Mouse (Mus musculus) hindbrain, embryonic 12.5 days (tissue): ENCODE measurements around the gene 2210016L21Rik. TPM values are rescaled to one million over a fixed set of nuclear protein-coding genes. Genes with fewer than 3 reads are reported as not detected.
"Not testable (repeated sequence)": the region's sequence is repeated elsewhere in the genome, so short reads cannot be mapped to it uniquely, and the experiment has no call there.

ENCODE experiments used
- ATAC-seq: fragments of 200-750 bp; cut with Nextera tagmentation; 2 replicates; pipeline ENCODE4 v1.8.0; 2017; ENCODE audit warnings: moderate TSS enrichment; ENCODE audit not compliant: low FRiP score
- H3K27ac ChIP-seq: fragments of 300-500 bp; sonication (generic); 2 replicates; pipeline ENCODE4 v1.5.1; 2016; ENCODE audit warnings: mild to moderate bottlenecking
- H3K27me3 ChIP-seq: fragments of 300-500 bp; sonication (generic); 2 replicates; pipeline ENCODE4 v1.6.1; 2016; ENCODE audit warnings: mild to moderate bottlenecking
- H3K36me3 ChIP-seq: fragments of 300-500 bp; sonication (generic); 2 replicates; pipeline ENCODE4 v1.6.1; 2016; ENCODE audit warnings: mild to moderate bottlenecking
- H3K4me1 ChIP-seq: fragments of 300-500 bp; sonication (generic); 2 replicates; pipeline ENCODE4 v1.6.1; 2016
- H3K4me2 ChIP-seq: fragments of 300-500 bp; sonication (generic); replicated peaks from 2 replicates; pipeline ENCODE4 v1.6.1; 2016; ENCODE audit warnings: mild to moderate bottlenecking
- H3K4me3 ChIP-seq: fragments of 300-500 bp; sonication (generic); 2 replicates; pipeline ENCODE4 v1.5.1; 2016; ENCODE audit warnings: mild to moderate bottlenecking
- H3K9ac ChIP-seq: fragments of 300-500 bp; sonication (generic); 2 replicates; pipeline ENCODE4 v1.6.1; 2016; ENCODE audit warnings: mild to moderate bottlenecking, moderate library complexity
- H3K9me3 ChIP-seq: fragments of 300-500 bp; sonication (generic); replicated peaks from 2 replicates; pipeline ENCODE4 v1.6.1; 2016; ENCODE audit warnings: mild to moderate bottlenecking
- WGBS: fragments of 180-500 bp; shearing (Covaris S2); methylation state at CpG from one replicate; pipeline ENCODE4 v1.1.7; 2016; 5-methylcytosine and 5-hydroxymethylcytosine counted together
- polyA plus RNA-seq: library from polyadenylated mRNA; unstranded; fragments of >200 nt; fragmentation: Nextera tagmentation; extraction: Ambion mirVana; gene quantifications from 2 replicates; pipeline ENCODE4 v1.2.1, GENCODE M21; 2016

Gene 2210016L21Rik
- polyA plus RNA-seq = 66.7 and 72.0 TPM in 2 replicates

DNA sequence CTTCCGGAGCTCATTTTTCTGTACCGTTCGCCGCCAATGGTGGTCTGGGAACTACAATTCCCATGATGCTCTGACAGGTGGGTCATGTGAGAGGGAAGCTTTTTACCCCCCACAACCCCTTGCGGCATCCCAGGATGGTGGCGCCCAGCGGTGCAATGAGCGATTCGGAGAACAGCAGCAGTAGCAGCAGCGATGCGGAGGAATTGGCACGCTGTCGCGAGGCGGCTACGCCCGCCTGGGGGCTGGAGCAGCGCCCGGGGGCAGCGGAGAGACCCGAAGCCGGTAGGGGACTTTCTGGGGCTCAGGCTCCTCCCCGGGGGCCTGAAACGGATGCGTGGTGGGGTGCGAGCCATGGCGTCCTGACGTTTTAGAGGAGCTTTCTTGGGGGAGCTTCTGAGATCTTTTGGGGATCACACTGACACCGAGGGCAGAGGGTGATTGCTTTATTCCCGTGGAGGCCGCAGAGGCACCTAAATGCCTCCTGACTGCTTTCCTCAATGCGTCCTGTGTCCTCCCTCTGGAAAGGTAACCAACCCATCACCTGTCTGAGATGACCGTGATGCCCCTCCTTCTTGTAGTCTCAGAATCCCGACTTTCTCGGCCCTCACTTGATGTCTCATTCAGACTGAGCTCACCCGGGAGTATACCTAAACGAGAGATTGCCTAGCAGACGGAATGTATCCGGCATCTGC lies at the start of gene 2210016L21Rik:
TSS of gene 2210016L21Rik (plus strand) at position 85 of the 692 bp plus-strand sequence.
- Histone ChIP-seq H3K27me3 (no peaks in the 10 kb centered on the region), H3K27ac (peak within 1 kb of the TSS; percentile 89), H3K4me3 (peak within 1 kb of the TSS; percentile 90), H3K36me3 (peaks cover 19% of the 10 kb centered on the region), H3K9me3 (no peaks in the 10 kb centered on the region), H3K4me2 (peak within 1 kb of the TSS; percentile 82), H3K9ac (peak within 1 kb of the TSS; percentile 88), H3K4me1 (peaks cover 10% of the 10 kb centered on the region)
- WGBS = 1% methylated on average over 39 of the region's 39 CpGs
- ATAC-seq = peak; percentile 88

DNA sequence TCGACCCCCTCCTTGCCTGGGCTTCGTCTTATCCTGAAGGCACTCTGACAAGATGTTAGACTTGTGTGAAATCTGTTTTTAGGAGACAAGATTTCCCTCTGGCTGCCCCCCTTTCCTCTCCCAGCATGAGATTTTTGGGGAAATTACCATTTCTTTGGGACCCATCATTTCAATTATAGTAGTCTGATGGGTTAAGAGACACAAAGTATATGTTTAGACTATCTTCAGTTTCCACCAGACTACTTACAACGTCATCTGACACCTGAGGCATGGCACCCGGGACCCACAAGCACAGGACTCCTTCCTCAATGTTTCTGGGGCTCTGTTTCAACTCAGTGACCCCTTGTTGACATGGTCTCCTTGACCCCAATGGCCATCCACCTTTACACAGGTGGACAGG lies 46.4 kb upstream of the 2210016L21Rik start:
- WGBS = 82% methylated on average over 4 of the region's 4 CpGs
- Histone ChIP-seq H3K27me3 (no peaks in the 10 kb centered on the region), H3K4me3 (no peak overlapping the region), H3K27ac (no peak overlapping the region), H3K4me1 (peaks cover 6% of the 10 kb centered on the region; the same call in 1 of the 2 replicates), H3K36me3 (no peaks in the 10 kb centered on the region), H3K9me3 (no peaks in the 10 kb centered on the region), H3K4me2 (no peak overlapping the region), H3K9ac (no peak overlapping the region)
- ATAC-seq = no peak

DNA sequence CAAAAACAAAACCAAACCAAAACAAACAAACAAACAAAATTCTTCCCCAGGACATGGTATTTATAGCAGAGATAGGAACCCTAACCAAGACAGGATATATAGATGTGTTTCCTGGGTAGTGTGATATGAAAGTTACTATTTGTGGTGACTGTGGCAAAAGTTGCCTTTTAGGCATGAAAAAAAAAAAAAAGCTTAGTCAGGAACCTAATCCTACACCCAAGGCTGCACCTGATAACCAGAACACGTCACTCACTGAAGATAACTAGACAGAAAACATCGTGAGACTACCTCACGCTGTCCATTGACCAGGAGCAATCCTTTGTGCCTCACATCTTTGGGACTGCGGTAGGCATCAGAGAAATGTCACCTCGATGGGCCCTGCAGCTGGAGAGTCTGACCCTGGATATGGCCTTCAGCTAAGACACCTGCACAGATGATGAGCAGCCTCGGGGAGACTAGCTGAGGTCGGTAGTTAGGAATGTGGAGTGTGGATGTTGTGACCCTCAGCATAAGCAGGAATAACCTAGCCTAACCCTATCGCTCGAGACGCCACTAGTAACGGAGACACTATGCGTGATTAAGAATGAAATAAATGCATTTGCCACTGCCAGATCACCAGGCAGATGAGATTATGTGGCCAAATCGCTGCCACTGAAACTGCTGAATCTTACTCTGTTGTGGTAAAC lies 45.1 kb upstream of the 2210016L21Rik start, which contains the start of gene Oasl2:
TSS of gene Oasl2 (plus strand) at position 249 of the 686 bp plus-strand sequence.
- ATAC-seq = no peak
- 71% methylated on average over 13 of the region's 13 CpGs for WGBS
- Histone ChIP-seq H3K4me2 (0 out of 2 replicates have a peak within 1 kb of the TSS, but pooled peaks have one; percentile 5), H3K27me3 (no peaks in the 10 kb centered on the region), H3K9ac (no peak within 1 kb of the TSS), H3K9me3 (no peaks in the 10 kb centered on the region), H3K36me3 (no peaks in the 10 kb centered on the region), H3K27ac (no peak within 1 kb of the TSS), H3K4me3 (no peak within 1 kb of the TSS), H3K4me1 (peaks cover 6% of the 10 kb centered on the region; the same call in 1 of the 2 replicates)

DNA sequence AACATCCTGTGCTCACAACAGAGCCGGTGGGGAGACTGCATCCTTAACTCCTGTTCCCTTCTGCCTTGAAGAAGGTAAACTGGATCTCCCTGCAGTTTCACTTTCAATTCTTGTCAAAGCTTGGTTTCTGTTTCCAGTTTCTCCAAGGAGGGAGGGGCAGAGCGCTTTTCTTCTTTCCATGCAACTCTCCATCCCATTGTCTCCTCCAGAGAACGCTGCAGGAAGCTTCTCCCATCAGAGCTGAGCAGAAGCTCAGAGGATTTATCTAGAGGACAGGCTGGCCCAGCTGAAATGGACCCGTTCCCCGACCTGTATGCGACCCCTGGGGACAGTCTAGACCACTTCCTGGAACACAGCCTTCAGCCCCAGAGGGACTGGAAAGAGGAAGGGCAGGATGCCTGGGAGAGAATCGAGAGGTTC lies 44.6 kb upstream of the 2210016L21Rik start:
- no peak for ATAC-seq
- 12% methylated on average over 7 of the region's 7 CpGs for WGBS
- H3K9ac ChIP-seq = no peak overlapping the region

DNA sequence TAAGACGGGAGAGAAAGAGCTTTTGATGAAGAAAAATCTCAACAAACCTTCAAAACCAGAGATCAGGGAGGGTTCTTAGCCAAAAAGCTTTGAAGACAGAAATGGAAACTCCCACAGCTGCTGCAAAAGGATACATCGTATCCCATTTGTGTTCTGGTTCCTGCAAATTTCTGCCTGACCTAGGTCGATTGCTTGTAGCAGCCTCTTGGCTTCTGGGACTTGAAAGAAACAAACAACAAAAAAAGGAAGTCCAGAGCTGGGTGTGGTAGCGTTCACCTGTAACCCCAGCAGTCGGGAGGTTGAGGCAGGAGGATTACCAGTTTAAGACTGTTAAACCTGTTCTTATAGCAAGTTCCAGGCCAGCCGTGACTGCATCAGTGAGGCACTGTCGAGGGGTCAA lies 43.1 kb upstream of the 2210016L21Rik start:
- Histone ChIP-seq H3K27ac (no peak overlapping the region), H3K4me2 (no peak overlapping the region), H3K4me1 (peaks cover 6% of the 10 kb centered on the region; the same call in 1 of the 2 replicates), H3K4me3 (no peak overlapping the region), H3K9ac (no peak overlapping the region), H3K9me3 (no peaks in the 10 kb centered on the region), H3K27me3 (no peaks in the 10 kb centered on the region), H3K36me3 (no peaks in the 10 kb centered on the region)
- ATAC-seq = no peak
- whole genome bisulfite sequencing = 87% methylated on average over 7 of the region's 7 CpGs

More for the DNA sequence above, 44.6 kb upstream of the 2210016L21Rik start:
- H3K27me3 ChIP-seq = no peaks in the 10 kb centered on the region
- H3K4me2 ChIP-seq = 0 out of 2 replicates have a peak overlapping the region, but pooled peaks have one; percentile 5
- no peak overlapping the region for H3K4me3 ChIP-seq
- no peaks in the 10 kb centered on the region for H3K9me3 ChIP-seq
- H3K27ac ChIP-seq = no peak overlapping the region
- H3K4me1 ChIP-seq = peaks cover 6% of the 10 kb centered on the region; the same call in 1 of the 2 replicates
- no peaks in the 10 kb centered on the region for H3K36me3 ChIP-seq

DNA sequence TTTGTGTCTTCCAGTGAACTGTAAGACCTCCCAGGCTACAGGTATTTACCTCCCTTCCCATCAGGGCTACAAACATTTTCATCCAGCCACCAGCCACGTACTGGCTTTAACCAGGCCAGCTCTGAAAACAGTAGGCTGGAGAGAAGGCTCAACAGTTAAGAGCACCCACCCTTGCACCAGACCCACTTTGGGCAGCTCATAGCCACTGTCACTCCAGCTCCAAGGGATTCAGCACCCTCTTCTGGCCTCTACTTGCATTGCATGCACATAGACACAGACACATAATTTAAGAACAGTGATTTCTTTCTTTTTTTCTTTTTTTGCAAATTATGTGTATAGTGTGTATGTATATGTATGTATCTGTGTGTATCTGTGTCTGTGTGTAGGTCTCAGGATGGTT lies 39.5 kb upstream of the 2210016L21Rik start:
- Histone ChIP-seq H3K27ac (no peak overlapping the region), H3K27me3 (no peaks in the 10 kb centered on the region), H3K4me1 (peaks cover 3% of the 10 kb centered on the region; the same call in 1 of the 2 replicates), H3K9me3 (no peaks in the 10 kb centered on the region), H3K4me3 (no peak overlapping the region), H3K9ac (no peak overlapping the region), H3K4me2 (no peak overlapping the region), H3K36me3 (no peaks in the 10 kb centered on the region)
- WGBS = 28% methylated on average over 1 of the region's 1 CpGs
- ATAC-seq = no peak

DNA sequence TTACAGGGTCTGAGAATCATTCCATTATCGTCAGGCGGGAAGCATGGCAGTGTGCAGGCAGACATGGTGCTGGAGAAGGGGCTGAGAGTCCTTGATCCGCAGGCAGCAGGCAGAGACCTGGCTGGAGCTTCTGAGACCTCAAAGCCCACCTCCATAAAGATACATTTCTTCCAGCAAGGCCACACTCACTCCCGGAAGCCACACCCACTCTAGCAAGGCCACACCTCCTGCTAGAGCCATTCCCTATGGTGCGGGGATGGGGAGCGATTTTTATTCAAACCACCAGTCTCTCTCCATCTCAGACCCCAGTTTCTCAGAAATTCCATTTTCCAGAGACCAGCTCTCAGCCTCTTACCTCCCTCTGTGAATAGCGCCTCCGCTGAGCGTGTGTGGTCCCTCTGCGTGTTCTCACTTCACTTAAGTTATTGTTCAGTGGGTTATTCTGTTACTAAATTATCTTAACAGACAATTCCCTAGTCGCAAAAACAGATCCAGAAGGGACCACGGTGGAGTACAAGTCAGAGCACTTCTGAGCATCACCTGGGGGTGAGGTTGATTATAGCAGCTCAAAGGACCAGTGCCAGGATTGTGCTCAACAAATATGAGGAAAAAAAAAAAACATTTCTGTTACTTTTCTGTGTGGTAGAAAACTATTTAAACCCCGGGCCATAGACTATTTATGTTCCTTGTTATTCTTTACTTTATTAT lies 33.2 kb upstream of the 2210016L21Rik start:
- Histone ChIP-seq H3K27ac (no peak overlapping the region), H3K36me3 (no peaks in the 10 kb centered on the region), H3K27me3 (no peaks in the 10 kb centered on the region), H3K9ac (no peak overlapping the region), H3K4me3 (no peak overlapping the region), H3K4me1 (no peaks in the 10 kb centered on the region), H3K4me2 (no peak overlapping the region), H3K9me3 (no peaks in the 10 kb centered on the region)
- 50% methylated on average over 13 of the region's 13 CpGs for WGBS
- ATAC-seq = no peak

DNA sequence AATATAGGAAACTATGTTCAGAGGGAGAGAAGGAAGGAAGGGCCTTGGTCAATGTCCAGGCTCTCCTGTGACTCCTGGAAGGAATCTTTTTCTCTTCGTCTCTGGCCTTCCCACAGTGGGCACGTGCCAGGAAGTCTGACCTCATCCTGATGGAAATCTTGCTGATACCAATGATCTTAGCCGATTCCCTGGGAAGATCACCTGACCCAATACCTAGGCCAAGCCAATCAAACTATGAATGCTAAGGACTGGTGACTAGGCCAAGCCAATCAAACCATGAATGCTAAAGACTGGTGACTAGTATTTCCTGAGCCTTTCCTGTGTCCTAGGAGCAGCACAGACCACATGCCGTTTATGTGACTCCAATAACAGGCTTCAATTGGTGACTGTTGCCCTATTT lies 28.3 kb upstream of the 2210016L21Rik start:
- Histone ChIP-seq H3K9me3 (no peaks in the 10 kb centered on the region), H3K9ac (no peak overlapping the region), H3K27ac (no peak overlapping the region), H3K4me3 (no peak overlapping the region), H3K4me2 (no peak overlapping the region), H3K36me3 (no peaks in the 10 kb centered on the region), H3K27me3 (no peaks in the 10 kb centered on the region), H3K4me1 (peaks cover 2% of the 10 kb centered on the region; the same call in 1 of the 2 replicates)
- no peak for ATAC-seq
- 77% methylated on average over 4 of the region's 4 CpGs for WGBS

DNA sequence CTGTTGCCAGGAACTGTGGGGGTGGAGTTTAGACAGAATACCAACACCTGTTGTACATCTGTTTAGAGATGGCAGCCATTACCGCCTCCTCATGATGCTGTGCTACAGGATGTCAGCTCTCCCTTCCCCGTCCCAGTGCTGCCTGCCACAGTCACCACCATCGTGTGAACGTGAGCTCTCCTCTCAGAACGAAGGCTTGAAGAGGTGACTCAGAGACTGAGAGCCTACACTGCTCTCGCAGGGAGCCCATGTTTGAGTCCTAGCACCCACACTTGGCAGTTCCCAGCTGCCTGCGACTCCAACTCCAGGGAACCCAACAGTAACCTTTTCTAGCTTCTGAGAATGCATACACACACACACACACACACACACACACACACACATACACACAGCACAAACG lies 27.1 kb upstream of the 2210016L21Rik start:
- Histone ChIP-seq H3K4me2 (no peak overlapping the region), H3K27me3 (no peaks in the 10 kb centered on the region), H3K27ac (no peak overlapping the region), H3K9ac (no peak overlapping the region), H3K4me1 (peaks cover 2% of the 10 kb centered on the region; the same call in 1 of the 2 replicates), H3K36me3 (no peaks in the 10 kb centered on the region), H3K9me3 (no peaks in the 10 kb centered on the region), H3K4me3 (no peak overlapping the region)
- WGBS = 80% methylated on average over 8 of the region's 8 CpGs
- ATAC-seq = no peak

DNA sequence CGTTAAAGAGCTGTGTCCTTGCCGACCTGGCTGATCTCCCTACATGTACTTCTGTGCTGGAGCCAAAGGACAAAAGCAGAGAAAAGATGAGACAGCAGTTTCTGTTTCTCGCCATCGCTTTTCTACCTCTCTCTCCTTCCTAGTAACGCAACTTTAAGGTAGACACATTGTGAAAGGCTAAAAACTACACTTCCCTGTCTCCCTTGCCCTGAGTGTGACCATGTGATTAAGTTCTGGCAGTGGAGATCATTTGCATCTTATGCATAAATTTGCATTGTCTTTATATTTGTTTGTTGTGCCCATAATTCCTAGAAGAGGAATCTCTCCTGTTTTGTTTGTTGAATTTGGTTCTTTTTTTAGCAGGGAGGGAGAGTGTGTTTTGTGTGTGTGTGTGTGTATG lies 26.1 kb upstream of the 2210016L21Rik start:
- no peak overlapping the region for H3K9ac ChIP-seq
- no peaks in the 10 kb centered on the region for H3K27me3 ChIP-seq
- no peak overlapping the region for H3K27ac ChIP-seq
- no peak overlapping the region for H3K4me3 ChIP-seq
- no peaks in the 10 kb centered on the region for H3K36me3 ChIP-seq
- ATAC-seq = no peak
- WGBS = 86% methylated on average over 5 of the region's 5 CpGs
- peaks cover 2% of the 10 kb centered on the region; the same call in 1 of the 2 replicates for H3K4me1 ChIP-seq
- no peaks in the 10 kb centered on the region for H3K9me3 ChIP-seq
- no peak overlapping the region for H3K4me2 ChIP-seq

DNA sequence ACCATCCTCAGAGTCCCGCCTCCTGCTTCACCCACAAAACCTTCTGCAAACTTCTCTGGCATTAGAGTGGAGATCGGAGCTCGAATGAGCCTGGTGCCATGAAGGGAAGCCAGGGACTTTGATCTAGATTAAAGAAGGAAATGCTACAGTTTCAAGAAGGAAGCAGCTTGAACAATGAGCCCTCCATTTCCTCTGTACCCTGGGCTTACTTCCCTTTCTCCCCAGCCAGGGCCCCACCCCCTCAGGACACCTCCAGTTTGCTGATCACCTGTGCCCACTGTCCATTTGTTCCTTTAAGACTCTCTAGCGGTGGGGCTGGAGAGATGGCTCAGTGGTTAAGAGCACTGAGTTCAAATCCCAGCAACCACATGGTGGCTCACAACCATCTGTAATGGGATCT lies 25.2 kb upstream of the 2210016L21Rik start:
- 85% methylated on average over 4 of the region's 4 CpGs for WGBS
- Histone ChIP-seq H3K4me2 (no peak overlapping the region), H3K9me3 (no peaks in the 10 kb centered on the region), H3K4me1 (peaks cover 2% of the 10 kb centered on the region; the same call in 1 of the 2 replicates), H3K9ac (no peak overlapping the region), H3K27me3 (no peaks in the 10 kb centered on the region), H3K36me3 (no peaks in the 10 kb centered on the region), H3K27ac (no peak overlapping the region), H3K4me3 (no peak overlapping the region)
- no peak for ATAC-seq

DNA sequence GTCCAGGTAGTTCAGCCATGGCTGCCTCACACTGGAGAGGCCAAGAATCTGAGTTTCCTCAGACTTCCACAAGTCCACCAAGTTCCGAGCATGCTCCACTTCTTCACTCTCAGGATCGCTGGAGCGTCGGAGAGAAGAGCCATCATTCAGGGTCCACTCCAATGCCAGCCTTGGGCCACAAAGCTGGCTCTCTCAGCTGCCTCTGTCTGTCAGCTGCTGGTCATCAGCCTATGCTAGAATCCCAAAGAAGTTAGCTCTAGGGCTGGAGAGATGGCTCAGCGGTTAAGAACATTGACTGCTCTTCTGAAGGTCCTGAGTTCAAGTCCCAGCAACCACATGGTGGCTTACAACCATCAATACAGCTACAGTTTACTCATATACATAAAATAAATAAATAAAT lies 24.6 kb upstream of the 2210016L21Rik start:
- H3K9ac ChIP-seq, H3K9me3 ChIP-seq, ATAC-seq, H3K4me2 ChIP-seq, H3K4me1 ChIP-seq, H3K27me3 ChIP-seq, H3K4me3 ChIP-seq, H3K27ac ChIP-seq, H3K36me3 ChIP-seq: not testable (repeated sequence)
- WGBS = 94% methylated on average over 5 of the region's 5 CpGs
